Mouse (Mus musculus) small intestine, adult 2 months (tissue): ENCODE results near the gene Cdcp1.

Source experiments
- CTCF ChIP-seq: fragments of 200-500 bp; IDR thresholded peaks from 2 replicates; pipeline ENCODE4 v1.5.1; 2012; ENCODE audit warnings: low read depth, mild to moderate bottlenecking, control low read depth, inconsistent platforms, low read length, moderate library complexity, mixed read lengths; ENCODE audit not compliant: insufficient replicate concordance, insufficient read length; ENCODE audit errors: extremely low read depth
- POLR2A ChIP-seq: fragments of 200-500 bp; IDR thresholded peaks from 2 replicates; pipeline ENCODE4 v1.6.1; 2012; ENCODE audit warnings: low read depth, mild to moderate bottlenecking, control low read depth, inconsistent platforms, low read length, moderate library complexity

- TF ChIP-seq CTCF = no peak
- no peak for TF ChIP-seq POLR2A
Observed at GRCm38 (mm10) chr9:123174356-123174755, 41.5 kb downstream of the Cdcp1 start.
